In genomic region chr2:93226606-93227595, GRCm38 (mm10) we compare ENCODE assay signal across 8 mouse cellular contexts. TPM values are rescaled to one million over a fixed set of nuclear protein-coding genes. Genes with fewer than 3 reads are reported as not detected.
A peak's percentile ranks its signal among the peaks of the same experiment; 100 is the strongest.
DNase-seq lines count a peak whose midpoint lies in the region; ATAC-seq and TF ChIP-seq lines count a peak whose summit lies in the region.

No protein-coding gene starts in this region.

- H3K27me3 ChIP-seq in intestine, embryonic 15.5 days (replicated peaks) = no peaks in the 10 kb centered on the region
- no peaks in the 10 kb centered on the region for H3K27me3 ChIP-seq in midbrain, embryonic 12.5 days
- H3K27me3 ChIP-seq in spleen, adult 2 months (ENCODE audit: control insufficient read depth, insufficient read depth, low read length) = no peaks in the 10 kb centered on the region

- 18% methylated on average over 20 of the region's 20 CpGs for WGBS in intestine, embryonic 15.5 days
- 6% methylated on average over 20 of the region's 20 CpGs for WGBS in midbrain, embryonic 12.5 days
- WGBS in spleen, adult 2 months = 42% methylated on average over 20 of the region's 20 CpGs

- no peak for TF ChIP-seq POLR2A in cortical plate, adult 2 months (IDR thresholded peaks at IDR 0.05; ENCODE audit: extremely low read depth, insufficient read depth, low read length)
- TF ChIP-seq POLR2A in spleen, adult 2 months (IDR thresholded peaks at IDR 0.05; ENCODE audit: low read depth, low read length) = no peak

- peak; percentile 80 for ATAC-seq in intestine, embryonic 15.5 days
- peak; percentile 68 for ATAC-seq in midbrain, embryonic 12.5 days (ENCODE audit: low FRiP score, low read depth)
- ATAC-seq in activated CD4-positive, CD25-positive, alpha-beta regulatory T cell, adult 4 months = no peak

- H3K9me3 ChIP-seq in intestine, embryonic 15.5 days = no peaks in the 10 kb centered on the region
- no peaks in the 10 kb centered on the region for H3K9me3 ChIP-seq in midbrain, embryonic 12.5 days

- H3K36me3 ChIP-seq in intestine, embryonic 15.5 days = 0 out of 2 replicates have a peak, but pooled peaks cover 2% of the 10 kb centered on the region
- peaks cover 8% of the 10 kb centered on the region for H3K36me3 ChIP-seq in midbrain, embryonic 12.5 days
- no peaks in the 10 kb centered on the region for H3K36me3 ChIP-seq in spleen, adult 2 months (ENCODE audit: control insufficient read depth, insufficient read depth, low read length)

- no peak overlapping the region for H3K4me3 ChIP-seq in cortical plate, adult 2 months (ENCODE audit: insufficient read depth, low read length)
- H3K4me3 ChIP-seq in intestine, embryonic 15.5 days (replicated peaks) = no peak overlapping the region
- peak overlapping the region; percentile 30 for H3K4me3 ChIP-seq in midbrain, embryonic 12.5 days
- no peak overlapping the region for H3K4me3 ChIP-seq in spleen, adult 2 months (ENCODE audit: extremely low read depth, insufficient read depth, insufficient read length)

- TF ChIP-seq CTCF in cortical plate, adult 2 months (IDR thresholded peaks at IDR 0.05; ENCODE audit: extremely low read depth, insufficient read depth, low read length) = peak; percentile 78
- peak; percentile 62; the same call in 1 of the 2 replicates for TF ChIP-seq CTCF in spleen, adult 2 months (IDR thresholded peaks at IDR 0.05; ENCODE audit: extremely low read depth, insufficient read depth, insufficient read length, insufficient replicate concordance)

- H3K9ac ChIP-seq in intestine, embryonic 15.5 days = no peak overlapping the region
- H3K9ac ChIP-seq in midbrain, embryonic 12.5 days (replicated peaks) = peak overlapping the region; percentile 35; the same call in 1 of the 2 replicates

- intact Hi-C loops in left cerebral cortex, postnatal 14 days (cut with DNase I) = loop anchor here (5.0 to 10.0 kb wide), 2 partner anchors 50 to 428 kb away; no protein-coding TSS in a partner anchor

- H3K27ac ChIP-seq in cortical plate, adult 2 months (ENCODE audit: insufficient read depth, low read length) = no peak overlapping the region
- H3K27ac ChIP-seq in intestine, embryonic 15.5 days = no peak overlapping the region
- H3K27ac ChIP-seq in midbrain, embryonic 12.5 days (replicated peaks) = peak overlapping the region; percentile 96
- no peak overlapping the region for H3K27ac ChIP-seq in spleen, adult 2 months (ENCODE audit: insufficient read depth, low read length)

- no peaks in the 10 kb centered on the region for H3K4me1 ChIP-seq in cortical plate, adult 2 months (ENCODE audit: control insufficient read depth, insufficient read depth, low read length)
- peaks cover 14% of the 10 kb centered on the region for H3K4me1 ChIP-seq in intestine, embryonic 15.5 days (replicated peaks)
- peaks cover 42% of the 10 kb centered on the region for H3K4me1 ChIP-seq in midbrain, embryonic 12.5 days
- H3K4me1 ChIP-seq in spleen, adult 2 months (ENCODE audit: control insufficient read depth, insufficient read depth, insufficient read length) = no peaks in the 10 kb centered on the region; the same call in 1 of the 2 replicates

- DNase-seq in adrenal gland, adult (ENCODE audit: inconsistent age in 2 of 2, low spot score in 1 of 2) = peak; percentile 90 to 96
- peak; percentile 60 for DNase-seq in gastrocnemius, postnatal 25 days
- DNase-seq in left cerebral cortex, postnatal 14 days (ENCODE audit: low spot score in 2 of 2) = peak; percentile 81
- DNase-seq in spleen, adult 2 months (ENCODE audit: low read depth in 1 of 2, low spot score in 2 of 2) = peak in 1 of 2 experiments; percentile 37

- no peak overlapping the region for H3K4me2 ChIP-seq in intestine, embryonic 15.5 days (replicated peaks)
- peak overlapping the region; percentile 44 for H3K4me2 ChIP-seq in midbrain, embryonic 12.5 days (replicated peaks)

RNA-seq across cellular contexts. Expression of gene Trp53i11, which starts 39.6 kb away (rescaled TPM):
- polyA plus RNA-seq in cortical plate, adult 2 months (2012; rRNA removed) = 55.2 and 62.5 TPM in 2 replicates
- total RNA-seq in gastrocnemius, postnatal 25 days (2021) = 1 to 10 TPM; 3.5 to 7.0 TPM
- polyA plus RNA-seq in intestine, embryonic 15.5 days (2015; fragmentation: Nextera tagmentation; extraction: Ambion mirVana) = 36.0 and 38.8 TPM in 2 replicates
- 10 to 100 TPM; 58.3 to 58.8 TPM for total RNA-seq in left cerebral cortex, postnatal 14 days (2021)
- polyA plus RNA-seq in midbrain, embryonic 12.5 days (2016; fragmentation: Nextera tagmentation; extraction: Ambion mirVana) = 142 and 172 TPM in 2 replicates
- 147 and 149 TPM in 2 replicates for polyA plus RNA-seq in spleen, adult 2 months (2012; rRNA removed)
- polyA plus RNA-seq in activated CD4-positive, CD25-positive, alpha-beta regulatory T cell, adult 4 months (2017; shearing (Covaris generic)) = 10 to 100 TPM; 70.9 to 73.5 TPM
